Mouse (Mus musculus) limb, embryonic 14.5 days (tissue): ENCODE results near the gene Syk. TPM values are rescaled to one million over a fixed set of nuclear protein-coding genes. Genes with fewer than 3 reads are reported as not detected.

Experiments
- ATAC-seq: fragments of 200-750 bp; cut with Nextera tagmentation; 2 replicates; pipeline ENCODE4 v1.8.0; 2017; ENCODE audit warnings: low read depth, moderate number of reproducible peaks, moderate TSS enrichment; ENCODE audit not compliant: low FRiP score
- DNase-seq: peaks from one replicate; pipeline ENCODE4 v3.0.0-alpha.2; 2015; ENCODE audit warnings: low spot score
- H3K27ac ChIP-seq: fragments of 300-500 bp; sonication (generic); replicated peaks from 2 replicates; pipeline ENCODE4 v1.5.1; 2014; ENCODE audit warnings: low read depth, mild to moderate bottlenecking, low read length, moderate library complexity, mixed read lengths
- H3K27me3 ChIP-seq: fragments of 300-500 bp; sonication (generic); 2 replicates; pipeline ENCODE4 v1.6.1; 2014; ENCODE audit warnings: low read length, mixed read lengths; ENCODE audit not compliant: control insufficient read depth, insufficient read depth
- H3K36me3 ChIP-seq: fragments of 300-500 bp; sonication (generic); 2 replicates; pipeline ENCODE4 v1.6.1; 2014; ENCODE audit warnings: mild to moderate bottlenecking, low read length, moderate library complexity, mixed read lengths; ENCODE audit not compliant: control insufficient read depth, insufficient read depth
- H3K4me1 ChIP-seq: fragments of 300-500 bp; sonication (generic); 2 replicates; pipeline ENCODE4 v1.6.1; 2014; ENCODE audit warnings: antibody characterized with exemption, low read length, mixed read lengths; ENCODE audit not compliant: control insufficient read depth, insufficient read depth
- H3K4me2 ChIP-seq: fragments of 300-500 bp; sonication (generic); replicated peaks from 2 replicates; pipeline ENCODE4 v1.6.1; 2014; ENCODE audit warnings: low read depth, mild to moderate bottlenecking, low read length, moderate library complexity; ENCODE audit not compliant: severe bottlenecking
- H3K4me3 ChIP-seq: fragments of 300-500 bp; sonication (generic); replicated peaks from 2 replicates; pipeline ENCODE4 v1.5.1; 2014; ENCODE audit warnings: low read length
- H3K9ac ChIP-seq: fragments of 300-500 bp; sonication (generic); 2 replicates; pipeline ENCODE4 v1.6.1; 2014; ENCODE audit warnings: mild to moderate bottlenecking, low read depth, low read length, moderate library complexity; ENCODE audit not compliant: severe bottlenecking
- H3K9me3 ChIP-seq: fragments of 300-500 bp; sonication (generic); 2 replicates; pipeline ENCODE4 v1.6.1; 2016; ENCODE audit warnings: low read length; ENCODE audit not compliant: control insufficient read depth
- POLR2A ChIP-seq: fragments of 200-500 bp; IDR thresholded peaks from 2 replicates; pipeline ENCODE4 v1.8.0; 2012; ENCODE audit warnings: inconsistent platforms, mild to moderate bottlenecking, moderate library complexity, borderline replicate concordance; ENCODE audit not compliant: insufficient read depth, insufficient read length; ENCODE audit errors: extremely low read depth
- WGBS: fragments of 180-500 bp; shearing (Covaris S2); extraction: QIAGEN DNeasy Blood & Tissue Kit; methylation state at CpG from one replicate; pipeline ENCODE4 v1.1.7; 2014; 5-methylcytosine and 5-hydroxymethylcytosine counted together
- polyA plus RNA-seq, 2 experiments: library from polyadenylated mRNA; depleted of rRNA in 1 of 2; stranded (reverse) in 1 of 2; unstranded in 1 of 2; fragments of >200 nt; fragmentation: Nextera tagmentation in 1 of 2; extraction: Ambion mirVana in 1 of 2; gene quantifications; 2 replicates each; pipeline versions ENCODE4 v1.2.1 to v1.2.3; 2012 to 2014

The Syk gene
- polyA plus RNA-seq, 2 experiments = 3.3 to 3.5 TPM

DNA sequence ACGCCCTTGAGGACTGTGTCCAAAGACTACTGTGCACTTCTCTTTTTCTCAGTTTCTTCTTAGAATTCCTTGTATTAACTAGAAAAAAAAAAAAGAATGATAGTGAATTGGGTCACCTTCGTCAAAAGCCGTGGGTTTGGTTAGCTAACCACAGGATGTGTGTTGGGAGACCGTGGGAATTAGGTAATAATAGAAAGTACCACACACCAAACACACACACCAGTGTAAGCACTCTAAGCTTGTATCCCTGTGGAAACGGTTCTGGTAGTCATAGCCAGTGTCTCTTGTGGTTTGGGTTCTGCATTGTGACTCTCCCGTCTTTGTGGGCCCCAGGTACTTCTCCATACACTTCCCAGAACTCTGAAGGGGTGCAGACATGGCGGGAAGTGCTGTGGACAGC is 27.5 kb downstream of the Syk start:
- no peak for DNase-seq
- no peak for TF ChIP-seq POLR2A
- Histone ChIP-seq H3K4me2 (no peak overlapping the region), H3K9me3 (no peaks in the 10 kb centered on the region), H3K4me3 (no peak overlapping the region), H3K36me3 (no peaks in the 10 kb centered on the region), H3K27ac (no peak overlapping the region), H3K9ac (no peak overlapping the region), H3K27me3 (no peaks in the 10 kb centered on the region), H3K4me1 (no peaks in the 10 kb centered on the region)
- WGBS = 82% methylated on average over 7 of the region's 7 CpGs
- ATAC-seq = no peak

DNA sequence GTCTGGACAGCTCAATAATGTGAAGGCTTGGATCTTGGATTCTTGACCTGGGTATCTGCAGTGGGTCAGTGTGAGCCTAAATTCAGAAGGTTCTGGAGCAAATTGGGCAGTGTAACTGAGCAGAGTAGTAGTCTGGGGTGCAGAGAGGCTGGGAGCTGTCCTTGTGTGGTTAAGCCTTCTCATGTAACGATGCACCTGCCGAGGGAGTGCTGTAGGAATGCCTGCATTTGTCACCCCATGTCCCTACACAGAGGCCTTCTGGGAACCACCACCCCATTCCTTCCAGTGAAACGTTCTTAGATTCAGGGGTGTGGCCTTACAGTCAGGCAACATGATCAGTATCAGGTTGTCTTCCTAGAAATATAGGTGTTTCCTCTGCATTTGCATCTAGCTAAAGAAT is 30.3 kb downstream of the Syk start:
- no peaks in the 10 kb centered on the region for H3K4me1 ChIP-seq

GRCm38 (mm10) chr13:52615085-52615484 is 32.1 kb downstream of the Syk start:
- Histone ChIP-seq H3K4me1 (no peaks in the 10 kb centered on the region), H3K4me3 (no peak overlapping the region), H3K27ac (no peak overlapping the region), H3K4me2 (no peak overlapping the region), H3K36me3 (no peaks in the 10 kb centered on the region), H3K9me3 (no peaks in the 10 kb centered on the region), H3K27me3 (no peaks in the 10 kb centered on the region), H3K9ac (no peak overlapping the region)
- 84% methylated on average over 4 of the region's 4 CpGs for WGBS
- no peak for TF ChIP-seq POLR2A
- ATAC-seq (no peak), DNase-seq (no peak)

More for the DNA sequence above, 30.3 kb downstream of the Syk start:
- Histone ChIP-seq H3K4me2 (no peak overlapping the region), H3K36me3 (no peaks in the 10 kb centered on the region), H3K27ac (no peak overlapping the region), H3K4me3 (no peak overlapping the region), H3K9me3 (no peaks in the 10 kb centered on the region), H3K27me3 (no peaks in the 10 kb centered on the region), H3K9ac (no peak overlapping the region)
- 77% methylated on average over 3 of the region's 3 CpGs for whole genome bisulfite sequencing
- DNase-seq (no peak), ATAC-seq (no peak)
- no peak for TF ChIP-seq POLR2A

DNA sequence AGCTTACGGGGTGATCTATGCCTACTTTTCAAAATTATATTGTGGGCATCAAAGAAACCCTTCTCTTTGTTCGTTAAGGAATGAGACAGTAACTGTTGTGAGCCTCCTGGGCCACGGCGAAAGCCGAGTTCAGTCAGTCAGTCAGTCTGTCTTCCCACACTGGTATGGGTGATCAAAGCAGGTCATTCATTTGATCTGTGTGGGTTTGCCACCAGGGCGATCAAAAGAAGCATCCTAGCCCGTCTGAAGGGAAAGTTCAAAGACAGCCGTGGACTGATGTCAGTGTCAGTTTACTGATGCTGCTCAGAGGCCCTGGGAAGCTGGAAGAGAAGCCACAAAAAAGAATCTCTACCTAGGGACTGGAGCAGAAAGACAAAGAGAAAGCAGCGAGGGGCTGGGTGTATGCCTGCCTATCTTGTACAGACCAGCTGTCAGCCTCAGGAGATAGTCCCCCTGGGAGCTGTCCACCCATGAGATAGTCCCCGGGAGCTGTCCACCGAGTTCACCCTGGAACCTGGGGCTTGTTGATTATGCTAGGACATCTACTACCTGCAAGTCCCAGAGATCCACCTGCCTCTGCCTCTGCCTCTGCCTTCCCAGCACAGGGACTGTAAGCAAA is 34.2 kb downstream of the Syk start:
- Histone ChIP-seq H3K36me3 (no peaks in the 10 kb centered on the region), H3K9ac (no peak overlapping the region), H3K4me3 (no peak overlapping the region), H3K9me3 (no peaks in the 10 kb centered on the region), H3K4me2 (no peak overlapping the region), H3K4me1 (no peaks in the 10 kb centered on the region), H3K27me3 (no peaks in the 10 kb centered on the region), H3K27ac (no peak overlapping the region)
- DNase-seq (no peak), ATAC-seq (no peak)
- no peak for TF ChIP-seq POLR2A
- WGBS = 61% methylated on average over 11 of the region's 11 CpGs

- no peak overlapping the region for H3K27ac ChIP-seq
- H3K4me2 ChIP-seq = no peak overlapping the region
- H3K27me3 ChIP-seq = no peaks in the 10 kb centered on the region
- DNase-seq (no peak), ATAC-seq (no peak)
- no peaks in the 10 kb centered on the region for H3K9me3 ChIP-seq
- H3K36me3 ChIP-seq = no peaks in the 10 kb centered on the region
- WGBS = 85% methylated on average over 4 of the region's 4 CpGs
- no peak for TF ChIP-seq POLR2A
- no peak overlapping the region for H3K9ac ChIP-seq
- H3K4me1 ChIP-seq = no peaks in the 10 kb centered on the region
- H3K4me3 ChIP-seq = no peak overlapping the region
These were observed 35.6 kb downstream of the Syk start for GRCm38 (mm10) chr13:52618592-52618991.

DNA sequence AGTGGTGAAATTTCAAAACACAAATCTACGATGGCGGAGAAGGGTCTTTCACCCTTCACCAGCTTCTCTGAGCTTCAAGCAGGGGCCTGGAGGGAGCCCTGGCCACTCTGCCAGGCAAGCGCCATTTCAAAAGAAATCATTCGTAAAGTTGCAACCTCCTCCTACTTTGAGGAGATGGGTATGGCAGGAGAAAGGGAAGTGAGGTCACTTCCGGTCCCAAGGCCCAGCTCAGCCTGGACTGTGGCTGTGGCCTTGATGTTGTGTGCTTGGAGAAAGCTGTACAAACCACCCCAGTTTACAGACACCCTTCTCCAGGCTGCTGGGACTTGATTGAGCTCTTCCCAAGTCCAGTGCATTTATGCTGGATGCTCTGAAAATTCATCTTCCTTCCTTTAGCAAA is 36.5 kb downstream of the Syk start:
- Histone ChIP-seq H3K27ac (no peak overlapping the region), H3K4me1 (no peaks in the 10 kb centered on the region), H3K4me2 (no peak overlapping the region), H3K36me3 (no peaks in the 10 kb centered on the region), H3K4me3 (no peak overlapping the region), H3K27me3 (no peaks in the 10 kb centered on the region), H3K9me3 (no peaks in the 10 kb centered on the region), H3K9ac (no peak overlapping the region)
- ATAC-seq (no peak), DNase-seq (no peak)
- no peak for TF ChIP-seq POLR2A
- 82% methylated on average over 5 of the region's 5 CpGs for WGBS
